Mouse (Mus musculus): ENCODE results near the gene Usp24. TPM values are rescaled to one million over a fixed set of nuclear protein-coding genes. Genes with fewer than 3 reads are reported as not detected.

Usp24 gene
- total and polyA plus RNA-seq, 3 experiments = 13.0 to 25.7 (median 13.9) TPM

DNA sequence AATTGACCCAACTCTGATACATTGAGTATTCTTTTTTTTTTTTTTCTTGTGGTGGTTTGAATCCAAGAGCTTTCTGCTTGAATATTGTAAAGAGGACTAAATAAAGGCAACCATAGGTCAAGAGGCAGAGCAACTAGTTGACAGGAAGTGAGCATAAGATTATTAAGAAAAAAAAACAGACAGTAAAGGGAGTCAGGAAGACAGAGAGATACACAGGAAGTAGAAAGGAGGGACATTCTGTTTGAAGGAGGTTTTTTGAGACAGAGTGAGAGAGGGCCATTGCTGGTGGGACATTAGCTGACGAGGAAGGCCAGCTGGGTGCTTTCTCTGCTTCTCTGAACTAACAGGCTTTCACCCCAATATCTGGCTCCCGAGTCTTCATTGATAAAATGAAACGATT lies 7.9 kb upstream of the Usp24 start:
- Histone ChIP-seq H3K9ac (ENCODE audit: insufficient read depth, low read depth) (no peak overlapping the region), H3K27ac (ENCODE audit: insufficient read depth, low read depth) (no peak overlapping the region), H3K27me3 (replicated peaks) (no peaks in the 10 kb centered on the region), H3K4me3 (replicated peaks in 1 of 3; ENCODE audit: low read depth in 2 of 3, low read length in 2 of 3, poor library complexity in 1 of 3) (no peak overlapping the region), H3K9me3 (replicated peaks; ENCODE audit: low read length) (peaks cover 3% of the 10 kb centered on the region), H3K4me2 (ENCODE audit: insufficient read depth, low read depth, poor library complexity, severe bottlenecking) (no peak overlapping the region), H3K36me3 (replicated peaks in 1 of 2; ENCODE audit: control insufficient read depth in 1 of 2, insufficient read depth in 1 of 2, low read length in 1 of 2) (no peaks in the 10 kb centered on the region), H3K79me2 (replicated peaks; ENCODE audit: control insufficient read depth, extremely low read depth, insufficient read depth, poor library complexity, severe bottlenecking) (no peaks in the 10 kb centered on the region), H3K4me1 (ENCODE audit: control insufficient read depth in 1 of 2, insufficient read depth in 2 of 2) (no peaks in the 10 kb centered on the region)
- in situ Hi-C loops (cut with MboI; ENCODE audit: low pct_ligation_motif_present, low pct_unique_long_range_greater_than_20kb, low sequenced_read_pairs) = no loop called here
- dilution Hi-C loops (cut with MboI; ENCODE audit: extremely low pct_ligation_motif_present, extremely low pct_unique_long_range_greater_than_20kb, low sequenced_read_pairs) = no loop called here
- no peak for DNase-seq (ENCODE audit: extremely low read depth)
- TF ChIP-seq NRF1 (IDR thresholded peaks at IDR 0.05; ENCODE audit: low read depth, low read length) = no peak
- no peak for TF ChIP-seq ETS1 (conservative IDR thresholded peaks at IDR 0.05; ENCODE audit: low read depth, low read length)
- no peak for TF ChIP-seq KAT2A (IDR thresholded peaks at IDR 0.05; ENCODE audit: insufficient replicate concordance, low read length)
- no peak for TF ChIP-seq TBP (conservative IDR thresholded peaks at IDR 0.05; ENCODE audit: low read depth, low read length)
- TF ChIP-seq RAD21 (IDR thresholded peaks at IDR 0.05; ENCODE audit: low read depth, low read length) = no peak
- no peak for TF ChIP-seq USF2 (conservative IDR thresholded peaks at IDR 0.05; ENCODE audit: low read depth, low read length)
- no peak for TF ChIP-seq SMC3 (IDR thresholded peaks at IDR 0.05; ENCODE audit: low read depth, low read length)
- no peak for TF ChIP-seq PAX5 (IDR thresholded peaks at IDR 0.05; ENCODE audit: low read length)
- no peak for TF ChIP-seq ZKSCAN1 (IDR thresholded peaks at IDR 0.05; ENCODE audit: borderline replicate concordance, low read depth, low read length)
- TF ChIP-seq BHLHE40 (IDR thresholded peaks at IDR 0.05; ENCODE audit: low read depth, low read length) = no peak
- no peak for TF ChIP-seq NELFE (IDR thresholded peaks at IDR 0.05; ENCODE audit: low read depth, low read length)
- no peak for TF ChIP-seq CTCF (conservative IDR thresholded peaks at IDR 0.05 in 1 of 2, IDR thresholded peaks at IDR 0.05 in 1 of 2; ENCODE audit: low read depth in 2 of 2, low read length in 2 of 2)

DNA sequence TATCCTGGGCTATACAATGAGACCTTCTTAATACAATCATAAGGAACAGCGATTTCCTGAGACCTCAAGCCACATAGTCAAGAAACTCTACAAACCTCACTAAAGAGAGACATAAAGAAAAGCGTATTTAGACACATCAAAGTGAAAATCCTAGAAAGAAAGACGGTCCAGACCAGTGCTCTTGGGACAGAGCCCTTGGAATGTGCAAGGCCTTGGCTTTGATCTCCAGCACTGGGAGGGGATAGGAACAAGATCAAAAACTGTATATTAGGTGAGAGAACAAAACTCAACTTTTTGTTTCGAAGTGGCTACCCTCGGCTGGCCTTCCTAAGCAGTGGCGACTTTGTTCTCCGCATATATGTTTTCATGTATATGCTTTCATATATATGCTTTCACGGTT lies 3.4 kb upstream of the Usp24 start:
- in situ Hi-C loops (cut with MboI; ENCODE audit: low pct_ligation_motif_present, low pct_unique_long_range_greater_than_20kb, low sequenced_read_pairs) = no loop called here
- Histone ChIP-seq H3K27ac (ENCODE audit: insufficient read depth, low read depth) (no peak overlapping the region), H3K27me3 (replicated peaks) (no peaks in the 10 kb centered on the region), H3K9me3 (replicated peaks; ENCODE audit: low read length) (peaks cover 3% of the 10 kb centered on the region), H3K4me1 (ENCODE audit: control insufficient read depth in 1 of 2, insufficient read depth in 2 of 2) (peaks cover 0 to 19% of the 10 kb centered on the region in 2 experiments; a peak in 3 of 4 replicates), H3K4me3 (replicated peaks in 1 of 3; ENCODE audit: low read depth in 2 of 3, low read length in 2 of 3, poor library complexity in 1 of 3) (no peak overlapping the region), H3K9ac (ENCODE audit: insufficient read depth, low read depth) (no peak overlapping the region), H3K79me2 (replicated peaks; ENCODE audit: control insufficient read depth, extremely low read depth, insufficient read depth, poor library complexity, severe bottlenecking) (peaks cover 10% of the 10 kb centered on the region; the same call in 1 of the 2 replicates), H3K36me3 (replicated peaks in 1 of 2; ENCODE audit: control insufficient read depth in 1 of 2, insufficient read depth in 1 of 2, low read length in 1 of 2) (no peaks in the 10 kb centered on the region), H3K4me2 (ENCODE audit: insufficient read depth, low read depth, poor library complexity, severe bottlenecking) (no peak overlapping the region)
- dilution Hi-C loops (cut with MboI; ENCODE audit: extremely low pct_ligation_motif_present, extremely low pct_unique_long_range_greater_than_20kb, low sequenced_read_pairs) = no loop called here
- no peak for TF ChIP-seq ZC3H11A (IDR thresholded peaks at IDR 0.05; ENCODE audit: low read depth, low read length)
- no peak for TF ChIP-seq BHLHE40 (IDR thresholded peaks at IDR 0.05; ENCODE audit: low read depth, low read length)
- TF ChIP-seq SMC3 (IDR thresholded peaks at IDR 0.05; ENCODE audit: low read depth, low read length) = no peak
- TF ChIP-seq MYC (IDR thresholded peaks at IDR 0.05; ENCODE audit: low read depth, low read length) = no peak
- TF ChIP-seq USF2 (conservative IDR thresholded peaks at IDR 0.05; ENCODE audit: low read depth, low read length) = no peak
- TF ChIP-seq MAX (IDR thresholded peaks at IDR 0.05; ENCODE audit: low read length) = no peak
- no peak for TF ChIP-seq MEF2A (IDR thresholded peaks at IDR 0.05; ENCODE audit: borderline replicate concordance, low read depth, low read length)
- TF ChIP-seq NELFE (IDR thresholded peaks at IDR 0.05; ENCODE audit: low read depth, low read length) = no peak
- no peak for TF ChIP-seq TCF12 (IDR thresholded peaks at IDR 0.05; ENCODE audit: low read depth, low read length)
- TF ChIP-seq E2F4 (IDR thresholded peaks at IDR 0.05; ENCODE audit: insufficient replicate concordance, low read depth, low read length) = no peak
- no peak for TF ChIP-seq RCOR1 (conservative IDR thresholded peaks at IDR 0.05; ENCODE audit: low read depth, low read length)
- no peak for DNase-seq (ENCODE audit: extremely low read depth)
